29 mouse cellular contexts compared by ENCODE assay signal in the genomic region with DNA sequence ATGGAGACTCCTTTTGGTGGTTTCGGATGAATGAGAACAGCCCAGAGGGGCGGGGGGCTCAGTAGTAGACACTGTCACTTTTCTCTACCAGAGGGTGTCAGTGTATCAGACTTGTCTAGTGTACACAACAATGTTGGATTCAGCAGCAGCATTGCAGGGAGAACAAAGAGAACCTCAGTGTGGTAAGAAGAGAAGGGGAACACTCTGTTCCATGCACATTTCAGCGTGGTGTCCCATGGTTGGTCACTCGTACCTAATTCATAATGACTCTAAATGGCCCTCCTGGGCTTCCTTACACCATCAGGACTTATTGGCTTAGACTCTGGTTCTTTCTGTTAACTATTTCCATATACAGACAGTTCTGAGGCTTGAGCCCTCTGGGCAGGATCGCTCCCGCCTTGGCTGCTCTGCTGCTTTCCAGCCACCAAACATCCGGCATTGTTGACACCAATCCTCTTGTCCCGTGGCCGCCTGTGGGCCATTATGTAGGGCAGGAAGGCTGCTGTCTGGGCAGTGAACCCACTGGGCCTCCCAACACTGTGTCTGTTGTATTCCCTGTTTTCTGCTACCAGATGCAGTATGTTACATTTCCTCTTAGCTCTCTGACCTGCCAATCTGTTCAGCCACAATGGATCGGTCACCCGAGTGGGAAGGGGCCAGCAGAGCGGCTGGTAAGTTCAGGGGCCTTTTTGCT. TPM values are rescaled to one million over a fixed set of nuclear protein-coding genes. Genes with fewer than 3 reads are reported as not detected.
DNase-seq lines count a peak whose midpoint lies in the region; ATAC-seq and TF ChIP-seq lines count a peak whose summit lies in the region.
"Had no signal": no experiment of that assay in that cellular context is flagged by ENCODE, and none has a peak within 500 bp of the region (broad histone marks: within the 10 kb centered on the region; RNA-seq: fewer than 3 reads in every experiment).

No protein-coding gene starts in this region.

- H3K4me1 ChIP-seq in forebrain, postnatal 0 days (ENCODE audit: insufficient read depth), result no peaks in the 10 kb centered on the region
- H3K4me1 ChIP-seq in forebrain, embryonic 15.5 days, result no peaks in the 10 kb centered on the region
- peaks cover 2% of the 10 kb centered on the region; the same call in 1 of the 2 replicates for H3K4me1 ChIP-seq in limb, embryonic 12.5 days (replicated peaks)
- H3K4me1 ChIP-seq: heart, embryonic 10.5 days; hindbrain, embryonic 12.5 days; limb, embryonic 15.5 days; liver, embryonic 13.5 days; midbrain, embryonic 15.5 days had no signal

- no peak overlapping the region for H3K4me2 ChIP-seq in forebrain, postnatal 0 days (ENCODE audit: low read depth)
- no peak overlapping the region for H3K4me2 ChIP-seq in forebrain, embryonic 15.5 days (replicated peaks)
- no peak overlapping the region for H3K4me2 ChIP-seq in limb, embryonic 12.5 days
- H3K4me2 ChIP-seq: hindbrain, embryonic 12.5 days; limb, embryonic 15.5 days; liver, embryonic 13.5 days; midbrain, embryonic 15.5 days had no signal

- no peak overlapping the region for H3K27ac ChIP-seq in forebrain, postnatal 0 days (ENCODE audit: low read depth, low read length)
- no peak overlapping the region for H3K27ac ChIP-seq in forebrain, embryonic 15.5 days (replicated peaks)
- H3K27ac ChIP-seq in layer of hippocampus, adult 2 months, result peak overlapping the region; percentile 39; the same call in 1 of the 2 replicates
- H3K27ac ChIP-seq in limb, embryonic 12.5 days, result peak overlapping the region; percentile 25; the same call in 1 of the 2 replicates
- H3K27ac ChIP-seq: heart, embryonic 10.5 days; hindbrain, embryonic 12.5 days; limb, embryonic 15.5 days; liver, embryonic 13.5 days; midbrain, embryonic 15.5 days had no signal

- H3K36me3 ChIP-seq in forebrain, postnatal 0 days (ENCODE audit: insufficient read depth), result no peaks in the 10 kb centered on the region; the same call in 1 of the 2 replicates
- no peaks in the 10 kb centered on the region for H3K36me3 ChIP-seq in forebrain, embryonic 15.5 days
- H3K36me3 ChIP-seq in limb, embryonic 12.5 days, result peaks cover 24% of the 10 kb centered on the region; the same call in 1 of the 2 replicates
- H3K36me3 ChIP-seq: G1E; hindbrain, embryonic 12.5 days; liver, embryonic 13.5 days; midbrain, embryonic 15.5 days had no signal

- no peak overlapping the region for H3K9ac ChIP-seq in forebrain, postnatal 0 days
- H3K9ac ChIP-seq in forebrain, embryonic 15.5 days (replicated peaks), result no peak overlapping the region
- H3K9ac ChIP-seq in limb, embryonic 12.5 days (replicated peaks), result no peak overlapping the region
- H3K9ac ChIP-seq: hindbrain, embryonic 12.5 days; limb, embryonic 15.5 days; liver, embryonic 13.5 days; midbrain, embryonic 15.5 days had no signal

- no peak for TF ChIP-seq CTCF in forebrain, postnatal 0 days (IDR thresholded peaks at IDR 0.05; ENCODE audit: low read depth)
- TF ChIP-seq CTCF in layer of hippocampus, adult 2 months (conservative IDR thresholded peaks at IDR 0.05), result no peak

- WGBS in forebrain, postnatal 0 days, result 85% methylated on average over 12 of the region's 12 CpGs
- WGBS in forebrain, embryonic 15.5 days, result 87% methylated on average over 12 of the region's 12 CpGs
- 75% methylated on average over 12 of the region's 12 CpGs for WGBS in limb, embryonic 12.5 days

- no peak for DNase-seq in forebrain, postnatal 0 days
- no peak for DNase-seq in layer of hippocampus, adult 2 months (ENCODE audit: low spot score in 2 of 2)
- DNase-seq in layer of hippocampus, postnatal 36 days, result no peak
- DNase-seq in brain, adult 2 months (ENCODE audit: low read depth, low spot score), result peak; percentile 72
- DNase-seq in embryo, embryonic 9.5 days (ENCODE audit: extremely low spot score), result no peak
- no peak for DNase-seq in lung, postnatal 25 days (ENCODE audit: low spot score)
- DNase-seq: adrenal gland, postnatal 10 days; cerebellum, adult 11 months; cerebellum, adult 9-10 months; embryo, embryonic 11 days; gastrocnemius, postnatal 14 days; heart, postnatal 36 days; kidney, adult 9 months; kidney, postnatal 10 days; liver, embryonic 13.5 days; lung, adult 18-20 months; right cerebral cortex, postnatal 14 days had no signal

- no peaks in the 10 kb centered on the region for H3K27me3 ChIP-seq in forebrain, postnatal 0 days (ENCODE audit: insufficient read depth, low read length)
- no peaks in the 10 kb centered on the region for H3K27me3 ChIP-seq in forebrain, embryonic 15.5 days
- H3K27me3 ChIP-seq in limb, embryonic 12.5 days, result no peaks in the 10 kb centered on the region
- H3K27me3 ChIP-seq: hindbrain, embryonic 12.5 days; limb, embryonic 15.5 days; liver, embryonic 13.5 days; midbrain, embryonic 15.5 days; Patski had no signal

- ATAC-seq in forebrain, postnatal 0 days, result peak; percentile 29; the same call in 1 of the 2 replicates
- ATAC-seq in forebrain, embryonic 15.5 days (replicated peaks), result no peak
- no peak for ATAC-seq in limb, embryonic 12.5 days (ENCODE audit: insufficient number of reproducible peaks, insufficient read depth, low FRiP score, low TSS enrichment, low read depth)
- ATAC-seq: forebrain, embryonic 16.5 days; intestine, postnatal 0 days; lung, postnatal 0 days; midbrain, embryonic 15.5 days; Patski had no signal

- H3K9me3 ChIP-seq in forebrain, postnatal 0 days (ENCODE audit: low read length), result no peaks in the 10 kb centered on the region
- no peaks in the 10 kb centered on the region for H3K9me3 ChIP-seq in forebrain, embryonic 15.5 days
- H3K9me3 ChIP-seq in limb, embryonic 12.5 days, result no peaks in the 10 kb centered on the region
- H3K9me3 ChIP-seq: heart, embryonic 10.5 days; hindbrain, embryonic 12.5 days; limb, embryonic 15.5 days; liver, embryonic 13.5 days; midbrain, embryonic 15.5 days had no signal

- H3K4me3 ChIP-seq in forebrain, postnatal 0 days (ENCODE audit: low read depth, low read length), result no peak overlapping the region
- no peak overlapping the region for H3K4me3 ChIP-seq in forebrain, embryonic 15.5 days
- no peak overlapping the region for H3K4me3 ChIP-seq in layer of hippocampus, adult 2 months
- no peak overlapping the region for H3K4me3 ChIP-seq in limb, embryonic 12.5 days (replicated peaks)
- H3K4me3 ChIP-seq: heart, embryonic 10.5 days; hindbrain, embryonic 12.5 days; limb, embryonic 15.5 days; liver, embryonic 13.5 days; midbrain, embryonic 15.5 days had no signal

RNA-seq across cellular contexts. Expression of a gene that starts 19.4 kb away (rescaled TPM):
- total RNA-seq in forebrain, postnatal 0 days (2014; rRNA removed), result 11.2 and 15.0 TPM in 2 replicates
- polyA plus RNA-seq in forebrain, postnatal 0 days (2015; fragmentation: Nextera tagmentation; extraction: Ambion mirVana), result 4.5 and 7.0 TPM in 2 replicates
- 6.1 and 6.5 TPM in 2 replicates for polyA plus RNA-seq in forebrain, embryonic 15.5 days (2015; fragmentation: Nextera tagmentation; extraction: Ambion mirVana)
- total RNA-seq in layer of hippocampus, adult 2 months (2021), result 10 to 100 TPM; 46.8 to 52.0 TPM
- 10 to 100 TPM; 45.8 to 52.7 TPM for total RNA-seq in layer of hippocampus, postnatal 36 days (2021)
- polyA plus RNA-seq in limb, embryonic 12.5 days (2016; fragmentation: Nextera tagmentation; extraction: Ambion mirVana), result 25.4 and 32.0 TPM in 2 replicates
- total RNA-seq: granulocyte monocyte progenitor cell, adult 5-6 weeks had no signal
- polyA plus RNA-seq: G1E had no signal

Comparison
In these comparisons a context has a peak if more than half of its experiments do, and no peak if none do; other contexts are left out.
1. H3K27ac ChIP-seq: peak in layer of hippocampus, adult 2 months (single experiment) and limb, embryonic 12.5 days (single experiment); none in forebrain, postnatal 0 days (single experiment) and forebrain, embryonic 15.5 days (single experiment).